Mouse (Mus musculus): ENCODE data around the gene Hlcs.

DNA sequence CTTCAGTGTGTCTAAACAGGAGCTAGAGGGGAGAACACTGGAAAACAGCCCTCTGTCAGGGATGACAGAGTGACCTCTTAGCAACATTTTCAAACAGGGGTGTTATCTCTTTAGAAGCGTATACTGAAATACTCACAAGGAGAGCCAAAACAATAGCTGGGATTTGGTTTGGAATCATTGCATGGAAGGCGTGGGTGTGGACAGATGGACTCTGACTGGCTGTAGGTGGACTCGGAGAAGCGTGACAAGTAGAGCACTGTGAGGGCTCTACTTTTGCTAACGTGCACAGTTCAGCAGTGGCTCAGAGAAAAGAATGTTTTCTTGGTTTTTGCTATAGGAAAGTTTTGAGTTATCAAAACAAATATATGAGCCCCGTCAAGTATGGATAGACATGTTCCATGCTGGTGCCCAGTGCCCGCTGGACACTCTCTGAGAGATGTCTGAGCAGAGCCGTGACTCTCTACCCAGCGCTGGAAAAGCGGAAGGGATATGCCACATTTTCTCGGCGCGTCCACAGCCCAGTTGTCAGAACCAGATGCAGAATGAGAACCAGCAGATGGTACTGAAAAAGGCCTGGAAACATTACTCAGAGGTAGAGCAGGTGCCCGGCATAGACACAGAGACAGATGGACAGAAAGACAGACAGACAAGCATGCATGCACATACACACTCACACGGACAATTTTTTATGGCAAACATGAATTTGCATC, 62.6 kb downstream of the Hlcs start:
- TF ChIP-seq CTCF (IDR thresholded peaks at IDR 0.05; ENCODE audit: low read depth, low read length) (no peak), POLR2A (IDR thresholded peaks at IDR 0.05; ENCODE audit: borderline replicate concordance, low read depth, low read length) (no peak)

Measured in bone marrow macrophage, adult 2 months (primary cell).